Mouse (Mus musculus) adrenal gland, postnatal 36 days (tissue): ENCODE data around the gene Tle4. TPM values are rescaled to one million over a fixed set of nuclear protein-coding genes. Genes with fewer than 3 reads are reported as not detected.

ENCODE experiments used
- DNase-seq, 2 experiments: peaks; one replicate each; pipeline ENCODE4 v3.0.0; 2021; ENCODE audit warnings: mixed read lengths in 1 of 2
- total RNA-seq, 2 experiments: library from RNA; stranded (reverse); gene quantifications; 2 replicates each; pipeline ENCODE4 v1.2.3; 2021

Tle4 gene
- total RNA-seq, 2 experiments from 2014 or later: 10.2 to 13.2 TPM

GRCm38 (mm10) chr19:14520098-14520802 is 77.6 kb downstream of the Tle4 start:
- DNase-seq: no peak

- DNase-seq: no peak
Measured at GRCm38 (mm10) chr19:14519186-14519585, 78.7 kb downstream of the Tle4 start.

- no peak for DNase-seq
Measured at GRCm38 (mm10) chr19:14518438-14519044, 79.3 kb downstream of the Tle4 start.

GRCm38 (mm10) chr19:14516420-14516819 is 81.4 kb downstream of the Tle4 start:
- DNase-seq: no peak

GRCm38 (mm10) chr19:14508819-14509218 is 89.0 kb downstream of the Tle4 start:
- DNase-seq: no peak

- no peak for DNase-seq
Measured at GRCm38 (mm10) chr19:14507911-14508310, 89.9 kb downstream of the Tle4 start.

- DNase-seq: no peak
Measured at GRCm38 (mm10) chr19:14506875-14507670, 90.8 kb downstream of the Tle4 start.

- DNase-seq: peak in 1 of 2 experiments; percentile 1
Measured at GRCm38 (mm10) chr19:14505885-14506548, 91.8 kb downstream of the Tle4 start.

- no peak for DNase-seq
Measured at GRCm38 (mm10) chr19:14505401-14505800, 92.5 kb downstream of the Tle4 start.

GRCm38 (mm10) chr19:14503862-14504261 is 94.0 kb downstream of the Tle4 start:
- no peak for DNase-seq

- DNase-seq: no peak
Measured at GRCm38 (mm10) chr19:14502234-14502633, 95.6 kb downstream of the Tle4 start.

GRCm38 (mm10) chr19:14499835-14500425 is 97.9 kb downstream of the Tle4 start:
- no peak for DNase-seq

- DNase-seq: no peak
Measured at GRCm38 (mm10) chr19:14493047-14493446, 104.8 kb downstream of the Tle4 start.

GRCm38 (mm10) chr19:14487180-14487579 is 110.7 kb downstream of the Tle4 start:
- no peak for DNase-seq

GRCm38 (mm10) chr19:14485176-14485575 is 112.7 kb downstream of the Tle4 start:
- no peak for DNase-seq

- DNase-seq: no peak
Measured at GRCm38 (mm10) chr19:14482562-14483138, 115.2 kb downstream of the Tle4 start.

GRCm38 (mm10) chr19:14481796-14482561 is 115.9 kb downstream of the Tle4 start:
- DNase-seq: no peak

GRCm38 (mm10) chr19:14479711-14480110 is 118.1 kb downstream of the Tle4 start:
- no peak for DNase-seq

- no peak for DNase-seq
Measured at GRCm38 (mm10) chr19:14469325-14469724, 128.5 kb downstream of the Tle4 start.

GRCm38 (mm10) chr19:14468733-14469132 is 129.1 kb downstream of the Tle4 start:
- DNase-seq: no peak

GRCm38 (mm10) chr19:14466020-14466419 is 131.8 kb downstream of the Tle4 start:
- DNase-seq: no peak
